Mouse (Mus musculus) cerebellum, adult 2 months (tissue): ENCODE measurements around the gene Xrcc1.

Source experiments
- CTCF ChIP-seq: fragments of 200-500 bp; IDR thresholded peaks from 2 replicates; pipeline ENCODE4 v1.5.1; 2011; ENCODE audit warnings: low read depth, mild to moderate bottlenecking, control low read depth, low read length, moderate library complexity, borderline replicate concordance; ENCODE audit not compliant: insufficient read depth
- POLR2A ChIP-seq: fragments of 200-500 bp; IDR thresholded peaks from 2 replicates; pipeline ENCODE4 v1.6.1; 2011; ENCODE audit warnings: low read length, control low read depth, borderline replicate concordance; ENCODE audit not compliant: insufficient read depth

DNA sequence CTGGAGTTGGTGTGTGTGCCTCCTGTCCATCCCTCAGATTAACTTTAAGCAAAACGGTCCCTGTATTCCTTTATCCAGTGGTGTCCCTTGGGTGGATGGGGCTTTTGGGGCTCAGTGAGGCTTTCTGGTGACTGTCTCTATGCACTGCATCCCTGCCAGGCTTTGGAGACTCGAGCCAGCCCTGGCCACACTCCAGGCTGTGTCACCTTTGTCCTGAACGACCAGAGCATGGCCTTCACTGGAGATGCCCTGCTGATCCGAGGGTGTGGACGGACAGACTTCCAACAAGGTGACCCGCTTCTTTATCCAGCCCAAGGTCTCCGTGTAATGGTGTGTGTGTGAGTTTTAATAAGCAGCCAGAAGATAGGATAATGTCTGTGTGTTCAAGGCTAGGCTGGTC lies 60.0 kb downstream of the Xrcc1 start:
- TF ChIP-seq POLR2A: no peak
- TF ChIP-seq CTCF: no peak
